Mouse (Mus musculus): ENCODE results near the gene Neto2.
A peak's percentile ranks its signal among the peaks of the same experiment; 100 is the strongest.

The Neto2 gene

GRCm38 (mm10) chr8:85603203-85603895 lies 97.4 kb downstream of the Neto2 start:
- peak; percentile 24 to 68 for DNase-seq (ENCODE audit: low spot score in 2 of 2)

- DNase-seq (ENCODE audit: low spot score in 2 of 2), result no peak
These were observed 98.0 kb downstream of the Neto2 start for GRCm38 (mm10) chr8:85602737-85603136.

GRCm38 (mm10) chr8:85601741-85602140 lies 99.0 kb downstream of the Neto2 start:
- no peak for DNase-seq (ENCODE audit: low spot score in 2 of 2)

GRCm38 (mm10) chr8:85597413-85598191 lies 103.1 kb downstream of the Neto2 start:
- no peak for DNase-seq (ENCODE audit: low spot score in 2 of 2)

- DNase-seq (ENCODE audit: low spot score in 2 of 2), result no peak
These were observed 105.3 kb downstream of the Neto2 start for GRCm38 (mm10) chr8:85595391-85595790.

- no peak for DNase-seq (ENCODE audit: low spot score in 2 of 2)
These were observed 105.7 kb downstream of the Neto2 start for GRCm38 (mm10) chr8:85594983-85595382.

- no peak for DNase-seq (ENCODE audit: low spot score in 2 of 2)
These were observed 107.4 kb downstream of the Neto2 start for GRCm38 (mm10) chr8:85593324-85593723.

- DNase-seq (ENCODE audit: low spot score in 2 of 2), result no peak
These were observed 109.2 kb downstream of the Neto2 start for GRCm38 (mm10) chr8:85591532-85591931.

GRCm38 (mm10) chr8:85590258-85590657 lies 110.5 kb downstream of the Neto2 start:
- DNase-seq (ENCODE audit: low spot score in 2 of 2), result no peak

- DNase-seq (ENCODE audit: low spot score in 2 of 2), result no peak
These were observed 112.1 kb downstream of the Neto2 start for GRCm38 (mm10) chr8:85588596-85588995.
